Mouse (Mus musculus) hindbrain, embryonic 16.5 days (tissue): Measurements from ENCODE around the gene Primpol. TPM values are rescaled to one million over a fixed set of nuclear protein-coding genes. Genes with fewer than 3 reads are reported as not detected.

Source experiments
- ATAC-seq: fragments of 200-750 bp; cut with Nextera tagmentation; 2 replicates; pipeline ENCODE4 v1.8.0; 2017; ENCODE audit warnings: moderate TSS enrichment, moderate library complexity
- H3K27ac ChIP-seq: fragments of 300-500 bp; sonication (generic); 2 replicates; pipeline ENCODE4 v1.5.1; 2014; ENCODE audit warnings: low read depth, mild to moderate bottlenecking, control low read depth, low read length, moderate library complexity
- H3K27me3 ChIP-seq: fragments of 300-500 bp; sonication (generic); replicated peaks from 2 replicates; pipeline ENCODE4 v1.6.1; 2014; ENCODE audit warnings: low read length; ENCODE audit not compliant: control insufficient read depth, insufficient read depth
- H3K36me3 ChIP-seq: fragments of 300-500 bp; sonication (generic); 2 replicates; pipeline ENCODE4 v1.6.1; 2014; ENCODE audit warnings: mild to moderate bottlenecking, low read length, moderate library complexity, mixed read lengths; ENCODE audit not compliant: control insufficient read depth, insufficient read depth
- H3K4me1 ChIP-seq: fragments of 300-500 bp; sonication (generic); 2 replicates; pipeline ENCODE4 v1.6.1; 2014; ENCODE audit warnings: low read depth, low read length; ENCODE audit not compliant: control insufficient read depth, insufficient read depth
- H3K4me2 ChIP-seq: fragments of 300-500 bp; sonication (generic); 2 replicates; pipeline ENCODE4 v1.6.1; 2014; ENCODE audit warnings: mild to moderate bottlenecking, low read length, control low read depth, moderate library complexity
- H3K4me3 ChIP-seq: fragments of 300-500 bp; sonication (generic); 2 replicates; pipeline ENCODE4 v1.5.1; 2014; ENCODE audit warnings: mild to moderate bottlenecking, low read length, control low read depth, moderate library complexity
- H3K9ac ChIP-seq: fragments of 300-500 bp; sonication (generic); 2 replicates; pipeline ENCODE4 v1.6.1; 2014; ENCODE audit warnings: low read depth, mild to moderate bottlenecking, control low read depth, low read length, moderate library complexity
- H3K9me3 ChIP-seq: fragments of 300-500 bp; sonication (generic); 2 replicates; pipeline ENCODE4 v1.6.1; 2014; ENCODE audit warnings: mild to moderate bottlenecking, low read length, moderate library complexity; ENCODE audit not compliant: control insufficient read depth
- WGBS: fragments of 180-500 bp; shearing (Covaris S2); extraction: QIAGEN DNeasy Blood & Tissue Kit; methylation state at CpG from one replicate; pipeline ENCODE4 v1.1.7; 2014; 5-methylcytosine and 5-hydroxymethylcytosine counted together
- polyA plus RNA-seq: library from polyadenylated mRNA; unstranded; fragments of >200 nt; fragmentation: Nextera tagmentation; extraction: Ambion mirVana; gene quantifications from 2 replicates; pipeline ENCODE4 v1.2.1, GENCODE M21; 2015

The Primpol gene
- polyA plus RNA-seq, 1 experiment from 2014 or later = 6.5 TPM

DNA sequence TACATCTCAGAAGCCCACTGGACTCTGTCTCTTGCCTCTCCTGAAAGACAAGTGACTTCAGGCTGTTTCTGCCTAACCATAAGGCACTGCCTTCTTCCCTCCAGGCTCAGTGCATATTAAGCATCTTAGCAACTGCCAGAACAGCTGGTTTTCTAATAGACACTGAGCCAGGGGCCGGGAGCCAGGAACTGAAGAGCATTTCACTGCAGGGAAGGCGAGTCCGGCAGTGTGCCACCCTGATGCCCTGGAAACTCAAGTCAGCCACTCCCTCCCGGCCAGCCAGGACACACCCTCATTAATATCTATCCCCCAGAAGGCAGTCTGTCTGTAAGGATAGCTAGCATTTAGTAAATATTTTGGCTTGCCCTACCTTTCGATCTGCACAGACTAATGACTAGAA, 77.3 kb downstream of the Primpol start:
- Histone ChIP-seq H3K4me1 (no peaks in the 10 kb centered on the region), H3K9ac (no peak overlapping the region), H3K9me3 (no peaks in the 10 kb centered on the region), H3K36me3 (0 out of 2 replicates have a peak, but pooled peaks cover 12% of the 10 kb centered on the region), H3K27me3 (no peaks in the 10 kb centered on the region), H3K4me2 (no peak overlapping the region), H3K4me3 (no peak overlapping the region), H3K27ac (no peak overlapping the region)
- WGBS = 44% methylated on average over 5 of the region's 5 CpGs
- ATAC-seq = peak; percentile 84

DNA sequence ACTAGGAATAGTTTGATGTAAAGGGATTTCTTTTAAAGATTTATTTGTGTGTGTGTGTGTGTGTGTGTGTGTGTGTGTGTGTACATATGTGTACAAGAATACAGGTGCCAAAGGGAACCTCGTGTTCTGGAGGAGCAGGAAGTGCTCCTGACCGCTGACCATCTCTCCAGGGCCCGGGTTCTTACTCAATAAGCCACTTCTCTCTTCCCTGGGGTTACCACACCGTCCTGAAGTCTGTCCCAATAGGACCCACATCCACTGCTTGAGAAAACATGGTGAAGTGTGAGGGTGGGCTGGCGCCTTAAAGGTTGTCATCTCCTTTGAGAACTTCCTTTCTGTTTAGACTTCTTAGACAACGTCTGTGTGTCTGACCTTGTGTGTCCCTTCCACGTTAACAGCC, 83.1 kb downstream of the Primpol start:
- WGBS = 87% methylated on average over 7 of the region's 7 CpGs
- no peak overlapping the region for H3K4me3 ChIP-seq
- H3K9me3 ChIP-seq = no peaks in the 10 kb centered on the region
- peaks cover 22% of the 10 kb centered on the region for H3K36me3 ChIP-seq
- no peak overlapping the region for H3K27ac ChIP-seq
- ATAC-seq = no peak
- H3K4me1 ChIP-seq = no peaks in the 10 kb centered on the region
- H3K9ac ChIP-seq = no peak overlapping the region
- H3K27me3 ChIP-seq = no peaks in the 10 kb centered on the region
- no peak overlapping the region for H3K4me2 ChIP-seq

DNA sequence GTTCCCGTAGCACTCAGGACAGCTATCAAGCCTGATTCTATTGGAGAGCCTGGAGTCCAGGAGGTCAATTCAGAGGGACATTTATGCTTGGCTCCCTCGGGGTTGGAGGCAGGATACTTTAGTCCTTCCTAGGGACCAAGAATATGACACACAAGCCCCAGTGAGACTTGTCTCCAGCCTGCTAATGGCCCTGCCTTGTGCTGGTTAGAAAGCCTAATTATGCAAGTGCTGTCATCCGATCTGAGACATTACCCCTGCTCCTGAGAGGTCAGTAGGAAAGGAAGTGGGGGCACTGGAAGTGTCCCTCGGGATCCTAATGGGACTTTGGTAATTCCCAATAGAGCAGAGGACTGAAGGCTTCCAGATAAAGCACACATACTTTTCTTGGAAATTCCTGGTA, 86.5 kb downstream of the Primpol start:
- no peaks in the 10 kb centered on the region for H3K4me1 ChIP-seq
- no peak overlapping the region for H3K4me2 ChIP-seq
- H3K4me3 ChIP-seq = no peak overlapping the region
- H3K36me3 ChIP-seq = peaks cover 16% of the 10 kb centered on the region
- no peak overlapping the region for H3K9ac ChIP-seq
- no peak for ATAC-seq
- H3K9me3 ChIP-seq = no peaks in the 10 kb centered on the region
- 60% methylated on average over 4 of the region's 4 CpGs for WGBS
- H3K27me3 ChIP-seq = no peaks in the 10 kb centered on the region
- H3K27ac ChIP-seq = no peak overlapping the region

DNA sequence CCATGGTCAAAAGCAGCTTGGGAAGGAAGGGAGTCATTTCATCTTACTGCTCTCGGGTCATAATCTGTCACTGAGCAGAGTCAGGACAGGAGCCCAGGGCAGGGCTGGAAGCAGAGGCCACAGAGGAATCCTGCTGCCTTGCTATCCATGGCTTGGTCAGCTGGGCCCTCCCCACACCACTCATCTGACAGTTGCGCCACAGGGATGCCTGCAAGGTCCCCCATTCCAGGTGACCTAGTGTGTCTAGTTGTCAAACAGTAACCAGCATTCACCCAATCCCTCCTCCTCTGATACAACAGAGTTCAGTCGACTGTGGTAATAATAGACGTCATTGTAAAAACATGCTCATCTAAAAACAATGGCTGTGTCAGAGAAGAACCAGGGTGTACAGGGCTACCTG, 87.5 kb downstream of the Primpol start:
- ATAC-seq = no peak
- H3K4me2 ChIP-seq = no peak overlapping the region
- no peak overlapping the region for H3K4me3 ChIP-seq
- peaks cover 10% of the 10 kb centered on the region for H3K36me3 ChIP-seq
- no peak overlapping the region for H3K9ac ChIP-seq
- H3K27me3 ChIP-seq = no peaks in the 10 kb centered on the region
- no peaks in the 10 kb centered on the region for H3K4me1 ChIP-seq
- H3K27ac ChIP-seq = no peak overlapping the region
- WGBS = 82% methylated on average over 4 of the region's 4 CpGs
- no peaks in the 10 kb centered on the region for H3K9me3 ChIP-seq

DNA sequence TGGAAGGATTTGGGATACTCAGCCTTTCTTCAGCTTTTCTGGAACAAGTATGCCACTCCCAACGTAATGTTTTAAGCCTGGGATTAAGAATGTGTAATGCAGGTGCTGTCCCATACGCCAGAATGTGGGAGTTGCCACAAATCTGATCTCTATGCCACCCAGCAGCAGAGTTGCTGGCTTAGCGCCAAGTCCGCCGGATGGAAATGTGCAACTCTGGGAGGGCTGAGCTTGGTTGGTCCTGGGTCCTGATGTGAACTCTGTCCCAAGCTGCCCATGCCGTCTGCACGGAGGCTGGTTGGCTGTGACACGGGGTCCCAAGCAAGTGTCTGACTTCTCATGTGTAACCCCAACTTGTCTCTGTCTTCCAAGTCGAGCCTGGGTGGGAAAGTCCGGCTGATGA, 90.2 kb downstream of the Primpol start:
- Histone ChIP-seq H3K4me1 (no peaks in the 10 kb centered on the region), H3K4me2 (no peak overlapping the region), H3K27ac (no peak overlapping the region), H3K36me3 (peaks cover 11% of the 10 kb centered on the region), H3K4me3 (no peak overlapping the region), H3K9ac (no peak overlapping the region), H3K27me3 (no peaks in the 10 kb centered on the region), H3K9me3 (no peaks in the 10 kb centered on the region)
- 0 out of 2 replicates have a peak, but pooled peaks have one; percentile 14 for ATAC-seq
- 63% methylated on average over 10 of the region's 10 CpGs for WGBS

DNA sequence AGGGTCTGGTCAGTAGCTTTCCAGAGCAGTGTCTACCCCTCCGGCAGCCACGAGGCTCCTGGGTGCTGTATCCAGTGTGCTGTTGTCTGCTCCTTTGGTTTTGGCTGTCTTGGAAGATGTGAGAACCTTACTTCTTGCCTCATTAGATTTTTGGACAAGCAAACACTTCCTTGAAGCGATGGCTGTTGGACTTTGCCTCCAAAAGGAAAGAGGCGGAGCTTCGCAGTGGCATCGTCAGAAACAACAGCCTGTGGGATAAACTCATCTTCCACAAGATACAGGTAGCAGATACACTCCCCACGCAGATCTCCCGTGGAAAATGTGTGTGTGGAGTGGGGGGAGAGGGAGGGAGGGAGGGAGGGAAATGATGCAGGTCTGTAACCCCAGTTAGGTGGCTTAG, 90.9 kb downstream of the Primpol start:
- H3K36me3 ChIP-seq = 0 out of 2 replicates have a peak, but pooled peaks cover 7% of the 10 kb centered on the region
- ATAC-seq = no peak
- H3K4me1 ChIP-seq = no peaks in the 10 kb centered on the region
- H3K9ac ChIP-seq = no peak overlapping the region
- H3K9me3 ChIP-seq = no peaks in the 10 kb centered on the region
- no peaks in the 10 kb centered on the region for H3K27me3 ChIP-seq
- no peak overlapping the region for H3K27ac ChIP-seq
- H3K4me3 ChIP-seq = no peak overlapping the region
- WGBS = 89% methylated on average over 8 of the region's 8 CpGs
- no peak overlapping the region for H3K4me2 ChIP-seq

Other genes with a start within 250 kb of the Primpol start
- 19.5 and 22.1 TPM in 2 replicates for gene Acsl1, start 146.2 kb downstream of the Primpol start, polyA plus RNA-seq
- 7.4 TPM in 2 replicates for gene Cenpu, start 65.2 kb downstream of the Primpol start, polyA plus RNA-seq
- 213 and 225 TPM in 2 replicates for gene Casp3, start 79 bp upstream of the Primpol start, polyA plus RNA-seq
- 11.1 TPM in 2 replicates for gene Irf2, start 122.5 kb upstream of the Primpol start, polyA plus RNA-seq